23 mouse cellular contexts compared by ENCODE assay signal in the genomic region with DNA sequence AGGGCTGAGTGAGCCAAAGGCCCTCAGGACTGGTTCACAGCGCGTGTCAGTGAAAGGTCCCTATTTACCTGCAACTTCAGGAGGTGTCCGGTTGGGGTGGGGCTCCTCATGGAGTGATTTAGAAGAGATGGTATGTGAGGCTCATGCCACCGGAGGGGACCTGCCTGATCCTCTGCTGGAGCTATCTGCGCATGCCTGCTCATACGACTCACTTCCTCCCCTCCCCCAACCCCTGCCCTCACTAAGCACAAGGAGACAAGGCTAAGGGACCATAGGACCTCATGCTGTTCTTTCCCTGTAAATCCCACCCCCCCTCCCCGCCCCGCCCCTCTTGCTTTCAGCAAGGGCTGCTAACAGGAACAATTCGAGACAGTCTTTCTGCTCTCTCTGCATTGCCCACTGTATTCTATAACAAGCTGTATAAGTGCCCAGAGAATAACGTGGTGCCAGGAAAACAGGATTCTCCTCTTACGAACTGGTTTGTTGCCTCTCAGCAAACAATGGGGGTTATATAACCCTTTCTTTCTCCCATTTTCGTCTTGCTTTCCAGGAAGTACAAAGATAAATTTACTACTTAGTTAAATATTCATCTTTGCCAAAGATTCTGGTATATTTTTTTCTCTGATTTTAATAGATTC. TPM values are rescaled to one million over a fixed set of nuclear protein-coding genes. Genes with fewer than 3 reads are reported as not detected.
A peak's percentile ranks its signal among the peaks of the same experiment; 100 is the strongest.
DNase-seq lines count a peak whose midpoint lies in the region; ATAC-seq lines count a peak whose summit lies in the region.
"Had no signal": no experiment of that assay in that cellular context is flagged by ENCODE, and none has a peak within 500 bp of the region (broad histone marks: within the 10 kb centered on the region; RNA-seq: fewer than 3 reads in every experiment).

No protein-coding gene starts in this region.

- H3K4me2 ChIP-seq in embryonic facial prominence, embryonic 14.5 days (ENCODE audit: low read depth, low read length), result no peak overlapping the region
- H3K4me2 ChIP-seq in neural tube, embryonic 12.5 days (replicated peaks), result no peak overlapping the region
- no peak overlapping the region for H3K4me2 ChIP-seq in neural tube, embryonic 15.5 days
- H3K4me2 ChIP-seq in neural tube, embryonic 14.5 days (ENCODE audit: low read depth, low read length), result no peak overlapping the region
- H3K4me2 ChIP-seq: embryonic facial prominence, embryonic 12.5 days; forebrain, embryonic 15.5 days; liver, embryonic 12.5 days had no signal

- peak; percentile 55 for DNase-seq in embryonic facial prominence, embryonic 14.5 days (ENCODE audit: low spot score)
- no peak for DNase-seq in embryonic facial prominence, embryonic 10.5 days (ENCODE audit: low spot score)
- peak; percentile 96 for DNase-seq in ZHBTc4 (ENCODE audit: low read depth, low spot score)
- no peak for DNase-seq in adrenal gland, postnatal 4 days (ENCODE audit: low spot score in 2 of 2)
- no peak for DNase-seq in kidney, postnatal 25 days
- DNase-seq: adrenal gland, adult 2 months; cerebellum, adult 9-11 months; gastrocnemius, postnatal 36 days; kidney, adult 11 months; kidney, postnatal 10 days; layer of hippocampus, adult 9-11 months; lung, adult 2 months; lung, postnatal 36 days; right cerebral cortex, postnatal 14 days; spleen, adult 18-20 months had no signal

- H3K4me1 ChIP-seq in embryonic facial prominence, embryonic 14.5 days (ENCODE audit: control insufficient read depth, insufficient read depth, low read length), result peaks cover 4% of the 10 kb centered on the region; the same call in 1 of the 2 replicates
- peaks cover 5% of the 10 kb centered on the region for H3K4me1 ChIP-seq in embryonic facial prominence, embryonic 10.5 days
- no peaks in the 10 kb centered on the region for H3K4me1 ChIP-seq in neural tube, embryonic 12.5 days
- H3K4me1 ChIP-seq in neural tube, embryonic 15.5 days, result peaks cover 6% of the 10 kb centered on the region; the same call in 1 of the 2 replicates
- H3K4me1 ChIP-seq in neural tube, embryonic 14.5 days (ENCODE audit: control insufficient read depth, insufficient read depth, low read length), result no peaks in the 10 kb centered on the region
- H3K4me1 ChIP-seq: forebrain, embryonic 15.5 days had no signal

- no peak overlapping the region for H3K9ac ChIP-seq in embryonic facial prominence, embryonic 14.5 days (ENCODE audit: low read depth, low read length)
- no peak overlapping the region for H3K9ac ChIP-seq in neural tube, embryonic 12.5 days
- H3K9ac ChIP-seq in neural tube, embryonic 15.5 days (replicated peaks), result no peak overlapping the region
- H3K9ac ChIP-seq in neural tube, embryonic 14.5 days (replicated peaks; ENCODE audit: low read depth, low read length), result no peak overlapping the region
- H3K9ac ChIP-seq: embryonic facial prominence, embryonic 12.5 days; forebrain, embryonic 15.5 days; liver, embryonic 12.5 days had no signal

- ATAC-seq in embryonic facial prominence, embryonic 14.5 days (ENCODE audit: low read depth), result peak; percentile 78
- 0 out of 2 replicates have a peak, but pooled peaks have one; percentile 21 for ATAC-seq in neural tube, embryonic 12.5 days (ENCODE audit: low FRiP score, low read depth)
- ATAC-seq in neural tube, embryonic 15.5 days (ENCODE audit: low FRiP score), result no peak
- peak; percentile 14; the same call in 1 of the 2 replicates for ATAC-seq in neural tube, embryonic 14.5 days (ENCODE audit: low read depth)
- ATAC-seq: forebrain, embryonic 15.5 days; liver, embryonic 12.5 days had no signal

- no peak overlapping the region for H3K4me3 ChIP-seq in embryonic facial prominence, embryonic 14.5 days (ENCODE audit: low read depth, low read length)
- no peak overlapping the region for H3K4me3 ChIP-seq in embryonic facial prominence, embryonic 10.5 days
- no peak overlapping the region for H3K4me3 ChIP-seq in neural tube, embryonic 12.5 days
- no peak overlapping the region for H3K4me3 ChIP-seq in neural tube, embryonic 15.5 days (replicated peaks)
- no peak overlapping the region for H3K4me3 ChIP-seq in neural tube, embryonic 14.5 days (ENCODE audit: low read depth, low read length)
- H3K4me3 ChIP-seq: embryonic facial prominence, embryonic 12.5 days; forebrain, embryonic 15.5 days; left cerebral cortex, adult 2 months; liver, embryonic 12.5 days had no signal

- H3K27me3 ChIP-seq in embryonic facial prominence, embryonic 14.5 days (replicated peaks; ENCODE audit: control insufficient read depth, insufficient read depth, low read length), result no peaks in the 10 kb centered on the region
- H3K27me3 ChIP-seq in embryonic facial prominence, embryonic 10.5 days (replicated peaks; ENCODE audit: low read depth, poor library complexity, severe bottlenecking), result no peaks in the 10 kb centered on the region
- H3K27me3 ChIP-seq in neural tube, embryonic 12.5 days (replicated peaks), result no peaks in the 10 kb centered on the region
- H3K27me3 ChIP-seq in neural tube, embryonic 15.5 days (replicated peaks), result no peaks in the 10 kb centered on the region
- H3K27me3 ChIP-seq in neural tube, embryonic 14.5 days (ENCODE audit: control insufficient read depth, insufficient read depth, low read length), result no peaks in the 10 kb centered on the region
- H3K27me3 ChIP-seq: CH12.LX; embryonic facial prominence, embryonic 12.5 days; forebrain, embryonic 15.5 days; liver, embryonic 12.5 days had no signal

- H3K36me3 ChIP-seq in embryonic facial prominence, embryonic 14.5 days (ENCODE audit: control insufficient read depth, insufficient read depth, low read length), result peaks cover 12% of the 10 kb centered on the region
- H3K36me3 ChIP-seq in embryonic facial prominence, embryonic 10.5 days (replicated peaks), result peaks cover 51% of the 10 kb centered on the region
- H3K36me3 ChIP-seq in neural tube, embryonic 12.5 days, result peaks cover 34% of the 10 kb centered on the region
- peaks cover 25% of the 10 kb centered on the region for H3K36me3 ChIP-seq in neural tube, embryonic 15.5 days
- H3K36me3 ChIP-seq in neural tube, embryonic 14.5 days (ENCODE audit: control insufficient read depth, insufficient read depth, low read length), result peaks cover 8% of the 10 kb centered on the region; the same call in 1 of the 2 replicates

- H3K27ac ChIP-seq in embryonic facial prominence, embryonic 14.5 days (replicated peaks; ENCODE audit: low read depth, low read length), result no peak overlapping the region
- H3K27ac ChIP-seq in embryonic facial prominence, embryonic 10.5 days (replicated peaks), result no peak overlapping the region
- H3K27ac ChIP-seq in neural tube, embryonic 12.5 days, result no peak overlapping the region
- no peak overlapping the region for H3K27ac ChIP-seq in neural tube, embryonic 15.5 days (replicated peaks)
- H3K27ac ChIP-seq in neural tube, embryonic 14.5 days (ENCODE audit: low read depth, low read length), result no peak overlapping the region
- H3K27ac ChIP-seq: embryonic facial prominence, embryonic 12.5 days; forebrain, embryonic 15.5 days; left cerebral cortex, adult 2 months; liver, embryonic 12.5 days had no signal

- WGBS in embryonic facial prominence, embryonic 14.5 days, result 55% methylated on average over 9 of the region's 12 CpGs
- WGBS in embryonic facial prominence, embryonic 10.5 days, result 62% methylated on average over 12 of the region's 12 CpGs
- WGBS in neural tube, embryonic 12.5 days, result 56% methylated on average over 12 of the region's 12 CpGs
- WGBS in neural tube, embryonic 15.5 days, result 51% methylated on average over 12 of the region's 12 CpGs
- WGBS in neural tube, embryonic 14.5 days, result 51% methylated on average over 12 of the region's 12 CpGs

- 0 out of 2 replicates have a peak, but pooled peaks cover 5% of the 10 kb centered on the region for H3K9me3 ChIP-seq in embryonic facial prominence, embryonic 14.5 days (ENCODE audit: control insufficient read depth, low read length)
- peaks cover 10% of the 10 kb centered on the region; the same call in 1 of the 2 replicates for H3K9me3 ChIP-seq in embryonic facial prominence, embryonic 10.5 days
- H3K9me3 ChIP-seq in neural tube, embryonic 12.5 days, result no peaks in the 10 kb centered on the region
- H3K9me3 ChIP-seq in neural tube, embryonic 15.5 days (replicated peaks), result no peaks in the 10 kb centered on the region
- no peaks in the 10 kb centered on the region for H3K9me3 ChIP-seq in neural tube, embryonic 14.5 days (ENCODE audit: control insufficient read depth, low read length)
- H3K9me3 ChIP-seq: embryonic facial prominence, embryonic 12.5 days; liver, embryonic 12.5 days had no signal

RNA-seq across cellular contexts. Expression of gene Ctnnal1, which starts 19.0 kb away (rescaled TPM):
- 23.2 and 28.0 TPM in 2 replicates for polyA plus RNA-seq in embryonic facial prominence, embryonic 14.5 days (2014; fragmentation: Nextera tagmentation; extraction: Ambion mirVana)
- polyA plus RNA-seq in embryonic facial prominence, embryonic 10.5 days (2016; fragmentation: Nextera tagmentation; extraction: Ambion mirVana), result 37.1 and 39.4 TPM in 2 replicates
- 19.7 and 23.0 TPM in 2 replicates for polyA plus RNA-seq in neural tube, embryonic 12.5 days (2016; fragmentation: Nextera tagmentation; extraction: Ambion mirVana)
- polyA plus RNA-seq in neural tube, embryonic 15.5 days (2015; fragmentation: Nextera tagmentation; extraction: Ambion mirVana), result 16.0 and 17.1 TPM in 2 replicates
- polyA plus RNA-seq in neural tube, embryonic 14.5 days (2014; fragmentation: Nextera tagmentation; extraction: Ambion mirVana), result 14.4 and 22.8 TPM in 2 replicates
- total RNA-seq in adrenal gland, postnatal 4 days (2021), result 10 to 100 TPM; 33.2 to 34.3 TPM

RNA-seq across cellular contexts. Expression of gene Fam206a, which starts 43.9 kb away (rescaled TPM):
- polyA plus RNA-seq in embryonic facial prominence, embryonic 14.5 days (2014; fragmentation: Nextera tagmentation; extraction: Ambion mirVana), result 17.6 and 18.6 TPM in 2 replicates
- 27.6 and 28.1 TPM in 2 replicates for polyA plus RNA-seq in embryonic facial prominence, embryonic 10.5 days (2016; fragmentation: Nextera tagmentation; extraction: Ambion mirVana)
- 19.4 and 21.2 TPM in 2 replicates for polyA plus RNA-seq in neural tube, embryonic 12.5 days (2016; fragmentation: Nextera tagmentation; extraction: Ambion mirVana)
- polyA plus RNA-seq in neural tube, embryonic 15.5 days (2015; fragmentation: Nextera tagmentation; extraction: Ambion mirVana), result 13.3 and 16.5 TPM in 2 replicates
- 17.8 and 19.0 TPM in 2 replicates for polyA plus RNA-seq in neural tube, embryonic 14.5 days (2014; fragmentation: Nextera tagmentation; extraction: Ambion mirVana)
- 10 to 100 TPM; 15.1 to 16.1 TPM for total RNA-seq in adrenal gland, postnatal 4 days (2021)

RNA-seq across cellular contexts. Expression of gene Elp1, which starts 43.9 kb away (rescaled TPM):
- 56.8 and 74.8 TPM in 2 replicates for polyA plus RNA-seq in embryonic facial prominence, embryonic 14.5 days (2014; fragmentation: Nextera tagmentation; extraction: Ambion mirVana)
- polyA plus RNA-seq in embryonic facial prominence, embryonic 10.5 days (2016; fragmentation: Nextera tagmentation; extraction: Ambion mirVana), result 92.5 and 92.9 TPM in 2 replicates
- polyA plus RNA-seq in neural tube, embryonic 12.5 days (2016; fragmentation: Nextera tagmentation; extraction: Ambion mirVana), result 74.0 and 77.4 TPM in 2 replicates
- polyA plus RNA-seq in neural tube, embryonic 15.5 days (2015; fragmentation: Nextera tagmentation; extraction: Ambion mirVana), result 57.4 and 60.4 TPM in 2 replicates
- polyA plus RNA-seq in neural tube, embryonic 14.5 days (2014; fragmentation: Nextera tagmentation; extraction: Ambion mirVana), result 76.9 and 94.1 TPM in 2 replicates
- 10 to 100 TPM; 47.6 to 51.7 TPM for total RNA-seq in adrenal gland, postnatal 4 days (2021)

Comparison
In these comparisons a context has a peak if more than half of its experiments do, and no peak if none do; other contexts are left out.
1. DNase-seq: peak in embryonic facial prominence, embryonic 14.5 days (single experiment) and ZHBTc4 (single experiment); none in embryonic facial prominence, embryonic 10.5 days (single experiment), adrenal gland, postnatal 4 days (0 of 2) and kidney, postnatal 25 days (0 of 2).